Mouse (Mus musculus): ENCODE measurements around the gene 2510039O18Rik.

The 2510039O18Rik gene

GRCm38 (mm10) chr4:147940576-147941044, at the start of gene 2510039O18Rik:
TSS of gene 2510039O18Rik (plus strand) at chr4:147940895.
- POLR2A ChIA-PET = interaction anchor here in 2 of 4 experiments (0.6 to 4.2 kb wide), 12 partner anchors 9 to 134 kb away, joined by 3 to 25 read pairs (median 4); partner anchors contain the start of genes Clcn6 (in 2 of the 2) and Mthfr (in 2 of the 2)
- CTCF ChIA-PET = interaction anchor here in 3 of 4 experiments (0.6 to 1.9 kb wide), 4 partner anchors 12 to 226 kb away, joined by 3 to 5 read pairs (median 4); no protein-coding TSS in a partner anchor

- ChIA-PET POLR2A (interaction anchor here in 2 of 4 experiments (1.0 to 1.7 kb wide), 3 partner anchors 9 to 13 kb away, joined by 3 to 4 read pairs (median 4); no protein-coding TSS in a partner anchor), CTCF (no interaction called here)
Observed at GRCm38 (mm10) chr4:147895815-147896330, 44.8 kb upstream of the 2510039O18Rik start.

GRCm38 (mm10) chr4:147896411-147896810, 44.3 kb upstream of the 2510039O18Rik start:
- POLR2A ChIA-PET = interaction anchor here in 3 of 4 experiments (0.5 to 1.7 kb wide), 7 partner anchors 9 to 28 kb away, joined by 3 to 7 read pairs (median 4); partner anchors contain the start of genes Fv1 (in 1 of the 3) and Miip (in 1 of the 3)
- CTCF ChIA-PET = no interaction called here

DNA sequence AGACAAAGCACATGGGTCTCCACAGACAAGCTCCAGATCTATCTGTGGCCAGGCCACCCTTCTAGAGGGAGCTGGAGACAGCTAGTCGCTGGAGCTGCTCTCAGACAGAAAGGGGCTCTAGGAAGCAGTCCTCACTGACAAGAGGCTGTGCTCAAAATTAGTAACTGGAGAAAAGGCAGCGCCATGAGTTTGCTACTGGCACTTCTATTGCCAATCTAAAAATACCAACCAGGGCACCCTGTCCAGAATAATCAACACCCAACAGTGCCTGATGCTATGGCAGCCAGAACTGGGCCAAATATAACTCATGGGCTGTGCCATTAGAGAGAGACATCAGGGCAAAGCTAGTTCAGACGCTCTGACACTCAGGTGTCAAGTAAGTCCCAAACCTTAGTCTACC, 43.3 kb upstream of the 2510039O18Rik start:
- ChIA-PET CTCF (interaction anchor here in 1 of 4 experiments (1.0 kb wide), 1 partner anchor 21 kb away, joined by 3 read pairs; no protein-coding TSS in a partner anchor), POLR2A (interaction anchor here in 2 of 4 experiments (0.6 to 1.7 kb wide), 5 partner anchors 8 to 41 kb away, joined by 3 to 5 read pairs (median 4); no protein-coding TSS in a partner anchor)

GRCm38 (mm10) chr4:147900452-147900851, 40.2 kb upstream of the 2510039O18Rik start:
- POLR2A ChIA-PET = interaction anchor here in 1 of 4 experiments (0.8 to 3.3 kb wide), 4 partner anchors 8 to 28 kb away, joined by 3 to 15 read pairs (median 6); no protein-coding TSS in a partner anchor
- CTCF ChIA-PET = interaction anchor here in 1 of 4 experiments (0.6 kb wide), 1 partner anchor 8 kb away, joined by 5 read pairs; no protein-coding TSS in a partner anchor

DNA sequence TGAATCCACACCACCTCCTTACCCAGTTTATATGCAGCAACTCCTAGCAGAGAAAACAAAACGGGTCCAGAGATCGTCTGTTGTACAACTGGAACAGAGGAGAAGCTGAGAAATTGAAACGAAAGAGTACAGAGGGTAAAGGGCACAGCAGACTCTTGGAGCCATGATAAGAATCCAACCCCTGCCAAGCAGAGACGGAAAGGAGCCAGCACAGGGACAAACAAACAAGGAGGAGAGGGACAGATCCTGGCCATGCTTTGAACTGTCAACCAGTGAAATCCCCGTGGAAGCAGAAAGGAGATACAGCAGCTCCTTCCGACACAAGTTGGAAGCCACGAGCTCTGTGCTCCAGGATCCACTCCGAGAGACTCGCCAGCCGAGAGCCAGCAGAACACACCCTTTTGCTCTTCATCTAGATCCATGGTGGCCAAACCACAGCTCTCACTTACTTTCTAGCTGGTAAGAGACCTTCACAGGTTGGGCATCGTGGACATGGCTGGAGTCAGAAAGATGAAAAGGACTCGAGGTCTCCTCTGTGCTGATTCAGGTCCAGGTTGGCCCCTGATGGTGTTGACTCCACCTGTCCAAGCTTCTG, 37.7 kb upstream of the 2510039O18Rik start:
- ChIA-PET CTCF (interaction anchor here in 1 of 4 experiments (1.0 kb wide), 1 partner anchor 10 kb away, joined by 3 read pairs; no protein-coding TSS in a partner anchor), POLR2A (interaction anchor here in 2 of 4 experiments (1.0 to 3.3 kb wide), 6 partner anchors 10 to 136 kb away, joined by 3 to 15 read pairs (median 8); partner anchors contain the start of genes Clcn6 (in 1 of the 2) and Mthfr (in 1 of the 2))

DNA sequence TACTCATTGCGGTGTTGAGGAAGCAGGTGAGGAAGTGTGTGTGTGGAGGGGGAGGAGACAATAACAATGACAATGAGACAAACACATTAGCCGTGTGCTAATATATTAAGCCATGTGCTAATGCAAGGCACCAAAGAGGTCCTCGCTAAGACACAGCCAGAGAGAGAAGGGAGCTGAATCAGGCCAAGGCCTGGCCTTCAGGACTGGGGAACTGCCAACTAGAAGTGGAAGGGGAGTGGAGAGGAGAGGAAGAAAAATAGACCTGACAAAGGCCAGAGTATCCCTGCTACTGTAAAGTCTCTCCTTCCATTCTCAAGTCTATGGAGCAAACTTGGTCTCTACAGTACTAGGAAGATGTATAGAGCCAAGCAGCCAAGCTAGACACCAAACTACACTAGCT, 37.1 kb upstream of the 2510039O18Rik start:
- ChIA-PET CTCF (interaction anchor here in 3 of 4 experiments (1.0 to 2.0 kb wide), 3 partner anchors 9 to 15 kb away, joined by 3 to 8 read pairs (median 3); no protein-coding TSS in a partner anchor), POLR2A (interaction anchor here in 2 of 4 experiments (0.7 to 2.1 kb wide), 11 partner anchors 9 to 135 kb away, joined by 3 to 11 read pairs (median 4); partner anchors contain the start of genes Clcn6 (in 1 of the 2) and Mthfr (in 1 of the 2))

DNA sequence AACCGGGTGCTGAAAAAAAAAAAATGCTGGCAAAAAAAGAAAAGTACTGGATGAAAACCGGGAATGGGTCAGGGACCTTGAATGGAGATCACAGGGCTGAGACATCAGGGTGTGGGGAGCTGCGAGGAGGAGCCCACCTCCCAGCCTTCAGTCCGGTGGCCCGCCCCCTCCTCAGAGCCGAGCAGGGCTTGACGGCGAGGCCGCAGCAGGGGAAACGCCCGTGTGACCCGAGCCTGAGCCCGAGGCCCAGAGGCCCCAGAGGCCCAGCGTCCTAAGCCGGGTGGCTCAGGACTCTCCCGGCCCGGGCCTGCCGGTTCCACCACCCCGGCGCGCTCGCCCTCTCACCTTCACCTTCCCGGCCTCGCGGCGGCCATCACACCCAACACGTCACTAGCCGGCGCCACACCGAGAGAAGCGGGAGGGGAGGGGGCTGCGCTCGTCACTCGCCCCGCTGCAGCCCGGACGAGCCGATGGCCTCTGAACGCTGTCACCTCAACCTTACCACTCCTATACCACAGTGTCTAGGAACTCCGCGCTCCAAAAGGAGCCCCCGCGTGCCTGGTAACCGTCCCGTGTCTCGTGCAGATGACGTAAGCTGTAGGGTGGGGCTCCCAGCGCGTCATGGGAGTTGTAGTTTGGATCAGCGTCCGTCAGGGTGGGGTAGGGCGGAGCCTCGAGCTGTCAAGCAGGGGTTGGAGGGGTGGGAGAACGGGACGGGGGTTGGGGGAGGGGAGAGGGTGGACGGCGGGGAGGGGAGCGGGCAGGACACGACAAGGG, 36.2 kb upstream of the 2510039O18Rik start, which contains the start of gene Mfn2:
Mfn2 (minus strand) TSS at position 392 of the 777 bp plus-strand sequence.
- POLR2A ChIA-PET = interaction anchor here (0.6 to 2.2 kb wide), 25 partner anchors 7 to 179 kb away, joined by 3 to 11 read pairs (median 4); partner anchors contain the start of genes Clcn6 (in 1 of the 4), Mthfr (in 1 of the 4) and Zfp933 (in 1 of the 4)

GRCm38 (mm10) chr4:147905090-147905659, 35.5 kb upstream of the 2510039O18Rik start:
- CTCF ChIA-PET = interaction anchor here (0.6 to 2.0 kb wide), 10 partner anchors 13 to 160 kb away, joined by 3 to 8 read pairs (median 4); no protein-coding TSS in a partner anchor
- POLR2A ChIA-PET = interaction anchor here in 3 of 4 experiments (0.6 to 2.2 kb wide), 25 partner anchors 8 to 181 kb away, joined by 3 to 8 read pairs (median 4); partner anchors contain the start of genes Clcn6 (in 1 of the 3), Mthfr (in 1 of the 3), Plod1 (in 1 of the 3) and Zfp933 (in 1 of the 3)

More for the DNA sequence above, 36.2 kb upstream of the 2510039O18Rik start, which contains the start of gene Mfn2:
- CTCF ChIA-PET = interaction anchor here in 3 of 4 experiments (0.6 to 2.0 kb wide), 6 partner anchors 13 to 49 kb away, joined by 3 to 8 read pairs (median 4); partner anchors contain the start of gene Plod1 (in 1 of the 3)

DNA sequence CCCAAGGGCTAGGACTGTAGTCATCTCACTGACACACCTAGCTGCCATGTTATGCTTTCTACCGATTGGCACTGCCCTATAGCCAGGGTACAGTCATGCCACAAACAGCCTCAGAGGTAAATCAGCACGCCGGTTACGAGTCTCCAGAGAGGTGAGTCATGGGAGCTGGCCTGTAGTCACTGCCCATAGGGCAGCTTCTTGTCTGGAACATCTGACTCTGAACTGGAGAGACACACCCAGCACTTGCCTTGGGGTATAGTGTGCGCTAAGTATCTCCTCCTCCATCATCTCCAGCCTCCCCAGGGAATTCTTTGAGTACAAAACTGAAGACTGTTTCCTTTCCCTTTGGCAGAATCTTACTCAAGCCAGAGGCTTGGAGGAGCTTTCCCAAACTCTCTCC, 34.5 kb upstream of the 2510039O18Rik start:
- POLR2A ChIA-PET = interaction anchor here in 1 of 4 experiments (0.9 to 2.2 kb wide), 9 partner anchors 10 to 146 kb away, joined by 3 to 8 read pairs (median 5); partner anchors contain the start of genes Plod1 and Zfp984
- CTCF ChIA-PET = interaction anchor here in 2 of 4 experiments (1.0 to 2.0 kb wide), 3 partner anchors 12 to 15 kb away, joined by 3 to 6 read pairs (median 4); no protein-coding TSS in a partner anchor

DNA sequence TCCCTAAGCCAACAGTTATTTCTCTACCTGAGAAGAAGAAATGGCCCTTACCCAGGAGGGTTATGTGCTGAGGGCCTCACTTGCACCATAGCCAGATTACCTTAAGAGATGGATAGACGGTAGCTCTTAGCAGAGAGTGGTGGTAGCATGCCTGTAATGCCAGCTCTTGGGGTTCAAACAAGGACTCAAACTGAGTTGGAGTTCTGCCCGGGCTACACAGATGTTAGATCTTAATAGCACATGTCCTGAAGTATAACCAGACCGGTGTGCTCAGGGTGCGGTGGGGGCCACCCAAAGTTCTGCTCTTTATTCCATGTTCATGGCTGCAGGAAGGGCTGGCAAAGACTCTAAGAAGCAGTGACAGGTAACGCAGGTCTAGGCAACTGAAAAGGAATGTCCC, 31.2 kb upstream of the 2510039O18Rik start:
- CTCF ChIA-PET = no interaction called here
- POLR2A ChIA-PET = interaction anchor here in 2 of 4 experiments (0.6 to 1.6 kb wide), 6 partner anchors 9 to 79 kb away, joined by 3 to 7 read pairs (median 4); no protein-coding TSS in a partner anchor

- ChIA-PET CTCF (interaction anchor here (0.5 to 2.2 kb wide), 38 partner anchors 9 to 1402 kb away, joined by 3 to 11 read pairs (median 4); partner anchors contain the start of genes Clcn6 (in 2 of the 4), Mfn2 (in 2 of the 4), Mthfr (in 2 of the 4) and 2510039O18Rik (in 1 of the 4)), POLR2A (interaction anchor here in 3 of 4 experiments (0.6 to 1.8 kb wide), 18 partner anchors 10 to 122 kb away, joined by 3 to 5 read pairs (median 3); partner anchors contain the start of genes Plod1 (in 3 of the 3), 2510039O18Rik (in 1 of the 3), Mfn2 (in 1 of the 3) and Mthfr (in 1 of the 3))
Observed at GRCm38 (mm10) chr4:147918459-147919121, 22.1 kb upstream of the 2510039O18Rik start.

GRCm38 (mm10) chr4:147920973-147921372, 19.7 kb upstream of the 2510039O18Rik start:
- CTCF ChIA-PET = no interaction called here
- POLR2A ChIA-PET = interaction anchor here in 1 of 4 experiments (1.5 to 1.8 kb wide), 2 partner anchors 16 to 21 kb away, joined by 3 to 7 read pairs; no protein-coding TSS in a partner anchor

DNA sequence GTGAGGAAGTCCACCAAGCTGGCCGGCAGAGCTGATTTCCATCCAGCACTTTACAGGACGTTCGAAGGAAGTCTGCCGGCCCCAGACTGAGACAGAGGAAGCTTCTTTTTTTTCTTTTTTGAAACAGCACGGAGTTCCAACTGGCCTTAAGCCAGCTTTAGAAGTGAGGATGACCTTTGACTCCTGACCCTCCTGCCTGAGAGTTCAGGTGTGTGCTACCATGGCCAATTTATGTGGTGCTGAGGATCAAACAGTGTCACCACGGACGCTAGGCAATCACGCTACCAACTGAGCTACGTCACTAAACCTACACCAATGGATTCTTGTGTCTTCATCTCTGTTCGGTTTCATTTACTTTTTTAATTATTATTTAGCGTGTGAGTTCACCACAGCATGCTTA, 18.4 kb upstream of the 2510039O18Rik start:
- CTCF ChIA-PET = interaction anchor here in 2 of 4 experiments (0.7 to 0.8 kb wide), 2 partner anchors 11 to 16 kb away, joined by 3 read pairs; no protein-coding TSS in a partner anchor
- POLR2A ChIA-PET = interaction anchor here in 2 of 4 experiments (0.9 to 1.8 kb wide), 6 partner anchors 14 to 32 kb away, joined by 3 to 7 read pairs (median 4); partner anchors contain the start of genes Mfn2 (in 1 of the 2) and Plod1 (in 1 of the 2)

DNA sequence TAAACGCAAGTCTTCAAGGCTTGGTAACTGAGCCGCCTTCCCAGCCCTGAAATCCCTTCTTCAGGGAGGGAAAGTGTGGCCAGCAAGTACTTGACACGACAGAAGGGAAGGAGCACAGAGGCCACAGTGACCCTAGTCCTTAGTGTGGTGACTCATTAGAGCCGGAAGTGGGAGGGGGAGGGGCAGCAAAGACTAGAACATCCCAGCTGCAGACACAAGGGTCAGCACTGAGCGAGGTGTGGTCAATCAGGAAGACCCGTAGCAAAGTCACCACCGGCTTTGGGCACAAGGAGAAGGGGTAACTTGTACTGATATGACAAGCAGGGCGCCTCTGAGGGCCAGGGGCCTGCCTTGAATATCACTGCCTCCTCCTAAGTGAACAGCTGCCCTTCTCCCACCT, 13.0 kb upstream of the 2510039O18Rik start:
- POLR2A ChIA-PET = interaction anchor here in 2 of 4 experiments (0.9 to 2.3 kb wide), 9 partner anchors 8 to 111 kb away, joined by 3 to 8 read pairs (median 3); partner anchors contain the start of genes Plod1 (in 2 of the 2), Clcn6 (in 1 of the 2) and Mthfr (in 1 of the 2)
- CTCF ChIA-PET = interaction anchor here in 2 of 4 experiments (0.6 to 1.5 kb wide), 2 partner anchors 9 to 31 kb away, joined by 3 to 4 read pairs; no protein-coding TSS in a partner anchor
